Mouse (Mus musculus): ENCODE measurements around the gene Fbxl19. TPM values are rescaled to one million over a fixed set of nuclear protein-coding genes. Genes with fewer than 3 reads are reported as not detected.
"Not testable (repeated sequence)": the region's sequence is repeated elsewhere in the genome, so short reads cannot be mapped to it uniquely, and the experiment has no call there.

The Fbxl19 gene
- total and polyA plus RNA-seq, 3 experiments: 22.4 to 31.7 (median 28.2) TPM

DNA sequence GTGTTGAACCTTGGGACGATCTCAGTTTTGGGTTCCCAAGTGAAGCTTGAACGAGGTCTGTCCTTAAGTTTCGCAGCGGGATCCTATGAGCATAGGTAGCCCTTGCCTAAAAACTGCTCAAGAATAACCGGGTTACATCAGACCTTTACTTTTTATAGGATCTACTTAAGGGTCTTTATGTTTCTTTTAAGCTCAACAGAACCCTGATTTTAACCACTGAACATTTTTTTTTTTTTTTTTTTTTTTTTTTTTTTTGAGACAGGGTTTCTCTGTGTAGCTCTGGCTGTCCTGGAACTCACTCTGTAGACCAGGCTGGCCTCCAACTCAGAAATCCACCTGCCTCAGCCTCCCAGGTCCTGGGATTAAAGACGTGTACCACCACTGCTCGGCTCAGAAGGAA lies 31.5 kb downstream of the Fbxl19 start:
- H3K79me2 ChIP-seq (replicated peaks; ENCODE audit: control insufficient read depth, extremely low read depth, insufficient read depth, poor library complexity, severe bottlenecking): peaks cover 26% of the 10 kb centered on the region
- peak overlapping the region; percentile 99 for H3K9ac ChIP-seq (ENCODE audit: insufficient read depth, low read depth)
- H3K9me3 ChIP-seq (replicated peaks; ENCODE audit: low read length); DNase-seq (ENCODE audit: extremely low read depth); dilution Hi-C loops (cut with MboI; ENCODE audit: extremely low pct_ligation_motif_present, extremely low pct_unique_long_range_greater_than_20kb, low sequenced_read_pairs); H3K27me3 ChIP-seq (replicated peaks): not testable (repeated sequence)
- peak; percentile 61 for TF ChIP-seq ZNF384 (IDR thresholded peaks at IDR 0.05; ENCODE audit: low read depth, low read length)
- H3K36me3 ChIP-seq (replicated peaks in 1 of 2; ENCODE audit: control insufficient read depth in 1 of 2, insufficient read depth in 1 of 2, low read length in 1 of 2): peaks cover 14 to 42% of the 10 kb centered on the region in 2 experiments
- H3K4me1 ChIP-seq (ENCODE audit: control insufficient read depth in 1 of 2, insufficient read depth in 2 of 2): peaks cover 9 to 63% of the 10 kb centered on the region in 2 experiments
- H3K4me3 ChIP-seq (replicated peaks in 1 of 3; ENCODE audit: low read depth in 2 of 3, low read length in 2 of 3, poor library complexity in 1 of 3): peak overlapping the region; percentile 64 to 92 (median 67)
- peak overlapping the region; percentile 48 for H3K4me2 ChIP-seq (ENCODE audit: insufficient read depth, low read depth, poor library complexity, severe bottlenecking)
- in situ Hi-C loops (cut with MboI; ENCODE audit: low pct_ligation_motif_present, low pct_unique_long_range_greater_than_20kb, low sequenced_read_pairs): loop anchor here (5.0 to 25.0 kb wide), 4 partner anchors 41 to 994 kb away; partner anchors contain the start of genes Cdipt, Cdiptos, Prss8 and Tbx6
- H3K27ac ChIP-seq (ENCODE audit: insufficient read depth, low read depth): 0 out of 2 replicates have a peak overlapping the region, but pooled peaks have one; percentile 94

DNA sequence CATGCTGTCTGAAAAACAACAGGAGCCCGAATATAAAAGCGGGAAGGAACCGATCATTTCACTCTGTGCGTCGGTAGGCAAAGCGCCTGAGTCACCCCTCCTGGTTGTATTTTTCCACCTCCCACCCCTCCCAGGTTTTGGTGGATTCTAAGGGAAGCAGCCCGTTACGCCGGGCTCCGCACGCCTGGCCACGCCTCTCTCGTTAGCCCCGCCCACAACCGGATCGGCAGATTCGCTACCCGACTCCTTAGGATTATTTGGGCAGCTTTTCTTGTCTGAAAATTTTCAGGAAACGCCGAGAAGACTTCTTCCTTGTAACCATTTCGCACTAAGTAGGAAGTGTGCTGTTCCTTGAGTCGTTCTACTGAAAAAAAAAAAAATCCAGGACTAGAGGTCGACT lies 32.1 kb downstream of the Fbxl19 start, which contains the start of gene Setd1a:
TSS of gene Setd1a (plus strand) at position 245 of the 400 bp plus-strand sequence.
- Histone ChIP-seq H3K4me1 (ENCODE audit: control insufficient read depth in 1 of 2, insufficient read depth in 2 of 2) (peaks cover 9 to 57% of the 10 kb centered on the region in 2 experiments), H3K9me3 (replicated peaks; ENCODE audit: low read length) (no peaks in the 10 kb centered on the region), H3K9ac (ENCODE audit: insufficient read depth, low read depth) (peak within 1 kb of the TSS; percentile 99), H3K79me2 (replicated peaks; ENCODE audit: control insufficient read depth, extremely low read depth, insufficient read depth, poor library complexity, severe bottlenecking) (peaks cover 23% of the 10 kb centered on the region), H3K4me2 (ENCODE audit: insufficient read depth, low read depth, poor library complexity, severe bottlenecking) (peak within 1 kb of the TSS; percentile 48), H3K36me3 (replicated peaks in 1 of 2; ENCODE audit: control insufficient read depth in 1 of 2, insufficient read depth in 1 of 2, low read length in 1 of 2) (peaks cover 19 to 48% of the 10 kb centered on the region in 2 experiments), H3K4me3 (replicated peaks in 1 of 3; ENCODE audit: low read depth in 2 of 3, low read length in 2 of 3, poor library complexity in 1 of 3) (peak within 1 kb of the TSS; percentile 67 to 92 (median 71)), H3K27ac (ENCODE audit: insufficient read depth, low read depth) (peak within 1 kb of the TSS; percentile 94), H3K27me3 (replicated peaks) (no peaks in the 10 kb centered on the region)
- TF ChIP-seq MXI1 (IDR thresholded peaks at IDR 0.05; ENCODE audit: low read depth, low read length) (0 out of 2 replicates have a peak, but pooled peaks have one; percentile 7), TCF12 (IDR thresholded peaks at IDR 0.05; ENCODE audit: low read depth, low read length) (no peak), UBTF (IDR thresholded peaks at IDR 0.05; ENCODE audit: low read depth, low read length) (peak; percentile 12; the same call in 1 of the 2 replicates), POLR2A (IDR thresholded peaks at IDR 0.05; ENCODE audit: low read depth, low read length) (peak; percentile 69), EP300 (IDR thresholded peaks at IDR 0.05; ENCODE audit: low read length) (no peak), MAX (IDR thresholded peaks at IDR 0.05; ENCODE audit: low read length) (no peak), IRF4 (IDR thresholded peaks at IDR 0.05; ENCODE audit: low read depth, low read length) (no peak), ZNF384 (IDR thresholded peaks at IDR 0.05; ENCODE audit: low read depth, low read length) (no peak; the same call in 1 of the 2 replicates), ZC3H11A (IDR thresholded peaks at IDR 0.05; ENCODE audit: low read depth, low read length) (peak; percentile 66), ZMIZ1 (IDR thresholded peaks at IDR 0.05; ENCODE audit: low read depth, low read length) (peak; percentile 23; the same call in 1 of the 2 replicates), SIN3A (IDR thresholded peaks at IDR 0.05; ENCODE audit: low read length) (peak; percentile 21; the same call in 1 of the 2 replicates), PAX5 (IDR thresholded peaks at IDR 0.05; ENCODE audit: low read length) (no peak), TBP (conservative IDR thresholded peaks at IDR 0.05; ENCODE audit: low read depth, low read length) (0 out of 2 replicates have a peak, but pooled peaks have one; percentile 60), MAFK (IDR thresholded peaks at IDR 0.05; ENCODE audit: insufficient replicate concordance, low read length) (no peak)
- dilution Hi-C loops (cut with MboI; ENCODE audit: extremely low pct_ligation_motif_present, extremely low pct_unique_long_range_greater_than_20kb, low sequenced_read_pairs) (no loop called here), in situ Hi-C loops (cut with MboI; ENCODE audit: low pct_ligation_motif_present, low pct_unique_long_range_greater_than_20kb, low sequenced_read_pairs) (loop anchor here (5.0 to 25.0 kb wide), 4 partner anchors 41 to 994 kb away; partner anchors contain the start of genes Cdipt, Cdiptos, Prss8 and Tbx6)
- DNase-seq (ENCODE audit: extremely low read depth): peak; percentile 76

All from CH12.LX (cell line).